Mouse (Mus musculus): Measurements from ENCODE around the gene H13.

Gene H13

DNA sequence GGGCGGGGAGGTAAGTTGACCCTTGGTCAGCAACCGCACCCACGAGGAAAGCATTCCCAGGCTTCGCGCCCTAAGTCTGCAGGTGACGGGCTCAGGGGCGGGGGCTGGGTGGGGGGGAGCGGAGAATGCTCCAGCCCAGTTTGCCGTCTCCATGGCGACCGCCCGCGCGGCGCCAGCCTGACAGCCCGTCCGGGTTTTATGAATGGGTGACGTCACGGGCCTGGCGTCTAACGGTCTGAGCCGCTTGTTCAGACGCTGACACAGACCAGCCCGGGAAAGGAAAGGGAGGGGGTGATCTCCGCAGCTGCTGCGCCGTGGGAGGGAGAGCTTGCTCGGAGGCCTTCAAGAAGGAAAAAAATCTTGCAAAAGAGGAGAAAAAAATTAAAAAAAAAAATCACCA lies 65.7 kb downstream of the H13 start:
- peak; percentile 95 for DNase-seq (ENCODE audit: low spot score in 2 of 2)

DNA sequence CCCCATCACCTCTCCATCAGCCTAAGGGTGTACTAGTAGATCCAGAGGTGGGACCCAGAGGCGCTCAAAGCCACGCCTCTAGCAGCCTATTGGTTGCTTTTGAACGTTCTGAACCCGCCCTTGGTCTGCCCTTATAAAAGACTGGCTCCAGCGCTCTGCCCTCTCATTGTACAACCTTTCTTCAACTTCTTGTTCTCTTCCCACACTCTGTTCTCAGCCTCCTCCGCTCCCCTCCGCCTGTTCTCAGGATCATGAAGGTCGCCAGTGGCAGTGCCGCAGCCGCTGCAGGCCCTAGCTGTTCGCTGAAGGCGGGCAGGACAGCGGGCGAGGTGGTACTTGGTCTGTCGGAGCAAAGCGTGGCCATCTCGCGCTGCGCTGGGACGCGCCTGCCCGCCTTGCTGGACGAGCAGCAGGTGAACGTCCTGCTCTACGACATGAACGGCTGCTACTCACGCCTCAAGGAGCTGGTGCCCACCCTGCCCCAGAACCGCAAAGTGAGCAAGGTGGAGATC lies 66.9 kb downstream of the H13 start, which contains the start of gene Id1:
Gene Id1, plus strand, starts transcription at position 162 of the 512 bp plus-strand sequence.
- peak; percentile 93 to 94 for DNase-seq (ENCODE audit: low spot score in 2 of 2)

DNA sequence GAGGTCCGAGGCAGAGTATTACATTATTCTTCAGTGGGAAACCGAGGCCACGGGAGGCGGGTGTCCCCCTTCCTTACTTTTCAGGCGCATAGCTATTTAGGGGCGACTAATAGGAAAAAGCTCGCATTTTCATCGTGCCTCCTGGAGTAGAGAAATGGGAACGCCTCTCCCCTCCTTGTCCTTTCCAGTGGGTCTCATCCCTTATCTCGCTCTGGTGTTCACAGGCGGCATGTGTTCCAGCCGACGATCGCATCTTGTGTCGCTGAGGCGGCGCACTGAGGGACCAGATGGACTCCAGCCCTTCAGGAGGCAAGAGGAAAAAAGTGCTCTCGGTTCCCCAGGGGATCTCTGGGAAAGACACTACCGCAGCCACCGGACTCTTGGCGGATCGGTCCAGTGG lies 67.5 kb downstream of the H13 start:
- DNase-seq (ENCODE audit: low spot score in 2 of 2), result peak in 1 of 2 experiments; percentile 46

- peak; percentile 43 to 50 for DNase-seq (ENCODE audit: low spot score in 2 of 2)
These were observed 68.3 kb downstream of the H13 start for GRCm38 (mm10) chr2:152737306-152738221.

GRCm38 (mm10) chr2:152738341-152738740 lies 69.1 kb downstream of the H13 start:
- DNase-seq (ENCODE audit: low spot score in 2 of 2), result no peak

DNA sequence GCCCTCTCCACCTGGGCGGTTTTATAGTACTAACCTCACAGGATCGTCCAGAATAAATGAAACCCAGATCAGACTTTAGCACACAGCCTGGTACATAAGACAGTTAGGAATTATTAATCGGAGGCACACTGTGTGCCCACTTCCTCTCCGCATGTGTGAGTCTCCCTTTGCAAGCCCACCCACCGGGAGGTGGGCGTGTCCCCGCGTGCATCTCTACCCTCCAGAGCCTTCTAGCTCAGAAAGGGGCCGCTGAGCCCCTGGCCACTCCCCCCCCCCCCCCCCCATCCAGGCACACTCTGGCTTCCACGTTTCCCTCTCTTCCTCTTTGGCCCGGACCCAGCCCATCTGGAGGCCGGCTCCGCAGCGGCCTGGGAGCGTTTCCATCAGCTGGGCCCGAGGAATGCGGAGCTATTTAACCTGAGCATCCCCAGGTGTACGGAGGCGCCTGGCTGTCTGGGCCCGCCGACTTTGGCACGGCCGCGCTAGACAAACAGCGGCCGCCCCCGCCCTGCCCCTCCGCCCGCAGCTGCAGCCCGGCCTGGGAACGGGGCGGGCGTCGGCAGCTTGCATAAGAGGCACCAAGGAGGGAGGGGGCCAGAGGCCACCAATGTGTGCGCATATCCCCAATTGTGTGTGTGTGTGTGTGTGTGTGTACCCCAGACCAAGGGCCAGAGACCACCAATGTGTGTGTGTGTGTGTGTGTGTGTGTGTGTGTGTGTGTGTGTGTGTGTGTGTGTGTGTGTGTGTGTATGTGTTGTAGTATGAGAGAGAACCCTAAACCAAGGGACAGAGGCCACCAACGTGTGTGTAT lies 70.0 kb downstream of the H13 start:
- peak; percentile 87 to 90 for DNase-seq (ENCODE audit: low spot score in 2 of 2)

DNA sequence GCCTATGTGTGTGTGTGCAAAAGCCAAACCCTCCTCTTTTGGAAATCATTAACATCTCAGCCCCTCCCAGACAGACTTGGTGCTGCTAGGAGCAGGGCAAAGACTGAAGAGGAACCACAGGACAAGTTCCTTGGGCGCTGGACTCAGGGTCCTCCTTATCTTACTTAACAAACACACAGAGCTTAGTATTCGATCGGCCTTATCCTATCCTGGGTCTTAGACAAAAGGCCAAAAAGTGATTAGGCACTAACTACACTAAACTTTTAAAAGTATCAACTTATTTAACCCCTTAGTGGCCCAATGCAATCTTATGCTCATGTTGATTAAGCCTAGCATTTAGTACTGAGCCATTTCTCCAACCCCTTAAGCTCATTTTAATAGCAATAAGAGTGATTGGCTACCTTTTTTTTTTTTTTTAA lies 70.6 kb downstream of the H13 start:
- peak in 1 of 2 experiments; percentile 58 for DNase-seq (ENCODE audit: low spot score in 2 of 2)

- no peak for DNase-seq (ENCODE audit: low spot score in 2 of 2)
These were observed 71.2 kb downstream of the H13 start for GRCm38 (mm10) chr2:152740490-152740889.

- DNase-seq (ENCODE audit: low spot score in 2 of 2), result peak; percentile 70 to 72
These were observed 72.1 kb downstream of the H13 start for GRCm38 (mm10) chr2:152741153-152742041.

GRCm38 (mm10) chr2:152742435-152742834 lies 73.2 kb downstream of the H13 start:
- DNase-seq (ENCODE audit: low spot score in 2 of 2), result peak; percentile 63 to 69

DNA sequence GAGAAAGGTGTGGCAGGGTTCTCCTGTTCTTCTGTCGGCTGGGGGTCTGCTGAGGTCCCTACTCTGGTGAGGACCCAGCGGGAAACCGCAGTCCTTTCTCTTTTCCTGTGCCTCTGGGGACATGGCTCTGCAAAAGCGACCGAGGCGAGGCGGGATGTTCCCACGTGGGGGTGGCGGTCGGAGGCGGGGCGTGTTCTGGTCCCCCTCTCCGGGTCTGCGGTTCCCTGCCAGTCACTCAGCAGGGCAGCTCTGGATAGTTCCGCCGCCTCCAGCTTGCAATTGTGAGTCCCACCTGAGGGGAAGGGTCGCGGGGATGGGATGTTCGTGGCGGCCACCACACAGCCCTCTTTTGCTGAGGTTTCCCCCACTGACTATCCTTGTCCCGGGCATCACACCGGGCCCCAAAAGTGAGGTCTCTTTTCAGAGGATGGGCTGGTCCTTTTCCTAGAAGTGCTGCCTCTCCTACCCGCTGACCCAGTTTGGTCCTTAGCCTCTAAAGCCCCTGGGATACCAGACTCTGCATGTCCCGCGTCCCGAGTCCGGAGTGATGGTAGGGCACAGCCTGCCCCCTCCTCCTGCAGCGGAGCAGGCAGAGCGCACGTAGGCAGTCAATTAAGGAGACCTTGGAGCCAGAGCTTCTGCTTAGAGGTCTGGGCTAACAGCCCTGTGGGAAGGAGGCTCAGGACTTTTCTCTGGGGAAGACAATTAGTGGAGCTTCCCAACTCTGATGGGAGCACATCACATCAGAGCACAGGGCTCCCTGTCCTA lies 84.9 kb downstream of the H13 start, which contains the start of gene Cox4i2:
Gene Cox4i2, plus strand, starts transcription at position 230 of the 768 bp plus-strand sequence.
- DNase-seq (ENCODE audit: low spot score in 2 of 2), result peak in 1 of 2 experiments; percentile 39

- DNase-seq (ENCODE audit: low spot score in 2 of 2), result no peak
These were observed 87.5 kb downstream of the H13 start for GRCm38 (mm10) chr2:152756474-152757393.

GRCm38 (mm10) chr2:152757478-152757877 lies 88.2 kb downstream of the H13 start:
- no peak for DNase-seq (ENCODE audit: low spot score in 2 of 2)

Data from heart, adult 9 months (tissue).